Mouse (Mus musculus): ENCODE data around the gene Vmn2r9. TPM values are rescaled to one million over a fixed set of nuclear protein-coding genes. Genes with fewer than 3 reads are reported as not detected.

The Vmn2r9 gene
- polyA plus RNA-seq (2015; fragmentation: Nextera tagmentation; extraction: Ambion mirVana), result not detected in 2 replicates

DNA sequence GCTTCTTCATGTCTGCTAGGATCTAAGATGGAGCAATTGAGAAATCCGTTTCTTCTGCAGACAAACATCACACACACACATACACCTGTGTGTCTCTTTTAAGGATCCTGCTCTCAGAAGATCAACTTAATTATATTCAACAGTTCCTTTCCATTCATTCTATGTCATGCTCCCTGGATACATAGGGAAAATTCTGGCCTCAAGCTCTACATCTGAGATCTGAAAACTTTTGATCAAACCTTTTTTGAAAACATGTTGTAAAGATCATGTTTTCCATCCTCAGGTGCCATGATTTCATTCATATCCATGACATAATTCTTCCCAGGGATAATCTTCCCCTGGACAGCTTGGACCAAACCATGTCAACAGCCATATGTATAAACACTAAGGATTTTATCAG lies at the start of gene Vmn2r9:
TSS of gene Vmn2r9 (minus strand) at position 101 of the 400 bp plus-strand sequence.

DNA sequence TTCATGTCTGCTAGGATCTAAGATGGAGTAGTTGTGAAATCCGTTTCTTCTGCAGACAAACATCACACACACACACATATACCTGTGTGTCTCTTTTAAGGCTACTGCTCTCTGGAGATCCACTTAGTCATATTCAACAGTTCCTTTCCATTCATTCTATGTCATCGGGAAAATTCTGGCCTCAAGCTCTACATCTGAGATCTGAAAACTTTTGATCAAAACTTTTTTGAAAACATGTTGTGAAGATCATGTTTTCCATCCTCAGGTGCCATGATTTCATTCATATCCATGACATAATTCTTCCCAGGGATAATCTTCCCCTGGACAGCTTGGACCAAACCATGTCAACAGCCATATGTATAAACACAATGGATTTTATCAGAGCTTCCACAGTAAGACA lies 43.7 kb downstream of the Vmn2r9 start, which contains the start of gene Vmn2r8:
TSS of gene Vmn2r8 (minus strand) at position 101 of the 400 bp plus-strand sequence.

DNA sequence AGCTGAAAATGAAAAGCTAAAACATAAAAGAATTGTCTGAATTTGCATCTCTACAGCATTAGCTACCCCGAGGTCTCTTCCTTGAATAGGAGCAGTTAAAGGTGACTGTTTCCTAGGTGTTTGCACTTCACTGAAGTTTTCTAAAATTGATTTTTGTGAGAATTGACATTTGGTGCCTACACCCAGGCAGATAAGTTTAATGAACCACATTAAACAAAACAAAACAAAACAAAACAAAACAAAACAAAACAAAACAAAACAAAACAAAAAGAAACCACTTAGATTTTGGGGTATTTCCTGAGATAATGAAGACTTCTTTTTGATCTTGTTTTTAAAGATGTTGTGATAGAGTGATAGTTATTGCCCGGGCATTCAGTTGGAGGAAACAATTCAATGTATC lies 57.1 kb downstream of the Vmn2r9 start, which contains the start of gene Tmed11:
TSS of gene Tmed11 (minus strand) at position 101 of the 400 bp plus-strand sequence.

Other genes with a start within 250 kb of the Vmn2r9 start
- gene Gak, start 222.8 kb downstream of the Vmn2r9 start, polyA plus RNA-seq (2015; fragmentation: Nextera tagmentation; extraction: Ambion mirVana), result 25.4 and 27.5 TPM in 2 replicates
- 13.6 and 15.8 TPM in 2 replicates for gene Tmem175, start 222.8 kb downstream of the Vmn2r9 start, polyA plus RNA-seq (2015; fragmentation: Nextera tagmentation; extraction: Ambion mirVana)
- 4.3 and 5.1 TPM in 2 replicates for gene Idua, start 192.3 kb downstream of the Vmn2r9 start, polyA plus RNA-seq (2015; fragmentation: Nextera tagmentation; extraction: Ambion mirVana)
- 2.6 and 4.0 TPM in 2 replicates for gene Dgkq, start 182.9 kb downstream of the Vmn2r9 start, polyA plus RNA-seq (2015; fragmentation: Nextera tagmentation; extraction: Ambion mirVana)
- gene Slc26a1, start 177.0 kb downstream of the Vmn2r9 start, polyA plus RNA-seq (2015; fragmentation: Nextera tagmentation; extraction: Ambion mirVana), result 8.5 and 11.3 TPM in 2 replicates
- 8.7 and 9.4 TPM in 2 replicates for gene Fgfrl1, start 160.2 kb downstream of the Vmn2r9 start, polyA plus RNA-seq (2015; fragmentation: Nextera tagmentation; extraction: Ambion mirVana)
- 1.2 and 1.6 TPM in 2 replicates for gene Rnf212, start 77.6 kb downstream of the Vmn2r9 start, polyA plus RNA-seq (2015; fragmentation: Nextera tagmentation; extraction: Ambion mirVana)
- gene Tmed11, start 57.2 kb downstream of the Vmn2r9 start, polyA plus RNA-seq (2015; fragmentation: Nextera tagmentation; extraction: Ambion mirVana), result 0.28 TPM in 1 of 2 replicates, not detected in the other
- gene Vmn2r8, start 43.8 kb downstream of the Vmn2r9 start, polyA plus RNA-seq (2015; fragmentation: Nextera tagmentation; extraction: Ambion mirVana), result not detected in 2 replicates
- gene Vmn2r10, start 153.9 kb upstream of the Vmn2r9 start, polyA plus RNA-seq (2015; fragmentation: Nextera tagmentation; extraction: Ambion mirVana), result not detected in 2 replicates
- not detected in 2 replicates for gene Vmn2r11, start 207.0 kb upstream of the Vmn2r9 start, polyA plus RNA-seq (2015; fragmentation: Nextera tagmentation; extraction: Ambion mirVana)
- gene Vmn2r12, start 245.3 kb upstream of the Vmn2r9 start, polyA plus RNA-seq (2015; fragmentation: Nextera tagmentation; extraction: Ambion mirVana), result not detected in 2 replicates

All from spleen, postnatal 0 days (tissue).